Mouse (Mus musculus) gastrocnemius, postnatal 25 days (tissue): Measurements from ENCODE around the gene Faf1. TPM values are rescaled to one million over a fixed set of nuclear protein-coding genes. Genes with fewer than 3 reads are reported as not detected.

Source experiments
- DNase-seq: peaks from one replicate; pipeline ENCODE4 v3.0.0; 2022
- long read RNA-seq, 2 experiments: library from polyadenylated mRNA; stranded (forward); transcript quantifications; one replicate each; pipeline ENCODE4 v2.0.0; 2021
- total RNA-seq, 2 experiments: library from RNA; stranded (reverse); gene quantifications; 1 replicate in 1 of 2; 2 replicates in 1 of 2; pipeline ENCODE4 v1.2.3; 2021

The Faf1 gene
- 10 to 100 TPM; 31.2 to 31.4 TPM for total RNA-seq
- long read RNA-seq, experiment 1, full-length matches to known transcripts: 94 of 109 reads
- long read RNA-seq, experiment 1, partial matches to known transcripts: 7 of 109 reads
- long read RNA-seq, experiment 1, other reads (novel, unspliced or antisense): 8 of 109 reads
- long read RNA-seq, experiment 2, full-length matches to known transcripts: 148 of 164 reads
- long read RNA-seq, experiment 2, partial matches to known transcripts: 6 of 164 reads
- long read RNA-seq, experiment 2, other reads (novel, unspliced or antisense): 10 of 164 reads

GRCm38 (mm10) chr4:109676218-109677215 lies at the start of gene Faf1:
Faf1 (plus strand) TSS chr4:109676588.
- peak; percentile 99 for DNase-seq

- DNase-seq: no peak
These were observed 46.2 kb upstream of the Faf1 start for GRCm38 (mm10) chr4:109630215-109630614.

GRCm38 (mm10) chr4:109631029-109631428 lies 45.4 kb upstream of the Faf1 start:
- DNase-seq: no peak

- DNase-seq: no peak
These were observed 41.4 kb upstream of the Faf1 start for GRCm38 (mm10) chr4:109634971-109635370.

- DNase-seq: no peak
These were observed 37.0 kb upstream of the Faf1 start for GRCm38 (mm10) chr4:109639356-109639755.

- no peak for DNase-seq
These were observed 36.2 kb upstream of the Faf1 start for GRCm38 (mm10) chr4:109640141-109640540.

GRCm38 (mm10) chr4:109641451-109641850 lies 34.9 kb upstream of the Faf1 start:
- no peak for DNase-seq

GRCm38 (mm10) chr4:109647281-109647680 lies 29.1 kb upstream of the Faf1 start:
- no peak for DNase-seq

GRCm38 (mm10) chr4:109649331-109649730 lies 27.1 kb upstream of the Faf1 start:
- DNase-seq: no peak

GRCm38 (mm10) chr4:109653251-109653650 lies 23.1 kb upstream of the Faf1 start:
- DNase-seq: no peak

- DNase-seq: no peak
These were observed 21.7 kb upstream of the Faf1 start for GRCm38 (mm10) chr4:109654701-109655100.

GRCm38 (mm10) chr4:109655738-109656137 lies 20.6 kb upstream of the Faf1 start:
- no peak for DNase-seq

GRCm38 (mm10) chr4:109656301-109656700 lies 20.1 kb upstream of the Faf1 start:
- no peak for DNase-seq

- DNase-seq: peak; percentile 53
These were observed 19.2 kb upstream of the Faf1 start for GRCm38 (mm10) chr4:109657021-109657850.

GRCm38 (mm10) chr4:109657851-109658500 lies 18.4 kb upstream of the Faf1 start:
- no peak for DNase-seq

GRCm38 (mm10) chr4:109658826-109659225 lies 17.6 kb upstream of the Faf1 start:
- DNase-seq: no peak

- no peak for DNase-seq
These were observed 16.8 kb upstream of the Faf1 start for GRCm38 (mm10) chr4:109659571-109659970.

GRCm38 (mm10) chr4:109660568-109660967 lies 15.8 kb upstream of the Faf1 start:
- no peak for DNase-seq

- DNase-seq: no peak
These were observed 15.2 kb upstream of the Faf1 start for GRCm38 (mm10) chr4:109661183-109661582.

GRCm38 (mm10) chr4:109662271-109662670 lies 14.1 kb upstream of the Faf1 start:
- DNase-seq: no peak

GRCm38 (mm10) chr4:109664091-109664490 lies 12.3 kb upstream of the Faf1 start:
- no peak for DNase-seq
